Mouse (Mus musculus) ovary, postnatal 14 days (tissue): Measurements from ENCODE around the gene Dnaic2.

Source experiments
- DNase-seq: peaks from one replicate; pipeline ENCODE4 v3.0.0; 2022; ENCODE audit warnings: low spot score

Gene Dnaic2

DNA sequence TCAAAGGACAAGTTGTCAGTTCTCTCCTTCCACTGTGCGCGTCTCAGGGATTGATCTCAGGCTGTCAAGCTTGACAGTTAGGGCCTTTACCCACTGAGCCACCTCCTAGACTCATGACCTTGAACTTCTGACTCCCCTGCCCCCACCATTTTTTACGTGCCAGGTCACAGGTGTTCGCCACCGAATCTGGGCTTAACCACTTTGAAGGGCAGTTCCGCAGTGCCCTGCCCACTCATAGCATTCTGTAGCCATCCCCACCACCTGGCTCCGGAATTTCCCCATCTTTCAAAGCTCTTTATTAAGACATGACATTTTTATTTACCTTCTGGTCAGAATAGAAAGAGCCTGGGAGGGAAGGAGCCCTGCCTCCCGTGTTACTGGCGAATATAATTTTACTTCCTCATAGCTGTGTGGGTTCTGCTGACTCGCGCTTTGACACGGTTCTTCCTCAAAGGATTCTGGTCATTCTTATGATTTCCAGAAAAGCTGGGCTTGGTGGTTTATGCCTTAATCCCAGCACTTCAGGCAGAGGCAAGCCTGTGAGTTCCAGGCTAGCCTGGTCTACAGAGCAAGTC, 20.4 kb downstream of the Dnaic2 start:
- DNase-seq, result no peak

DNA sequence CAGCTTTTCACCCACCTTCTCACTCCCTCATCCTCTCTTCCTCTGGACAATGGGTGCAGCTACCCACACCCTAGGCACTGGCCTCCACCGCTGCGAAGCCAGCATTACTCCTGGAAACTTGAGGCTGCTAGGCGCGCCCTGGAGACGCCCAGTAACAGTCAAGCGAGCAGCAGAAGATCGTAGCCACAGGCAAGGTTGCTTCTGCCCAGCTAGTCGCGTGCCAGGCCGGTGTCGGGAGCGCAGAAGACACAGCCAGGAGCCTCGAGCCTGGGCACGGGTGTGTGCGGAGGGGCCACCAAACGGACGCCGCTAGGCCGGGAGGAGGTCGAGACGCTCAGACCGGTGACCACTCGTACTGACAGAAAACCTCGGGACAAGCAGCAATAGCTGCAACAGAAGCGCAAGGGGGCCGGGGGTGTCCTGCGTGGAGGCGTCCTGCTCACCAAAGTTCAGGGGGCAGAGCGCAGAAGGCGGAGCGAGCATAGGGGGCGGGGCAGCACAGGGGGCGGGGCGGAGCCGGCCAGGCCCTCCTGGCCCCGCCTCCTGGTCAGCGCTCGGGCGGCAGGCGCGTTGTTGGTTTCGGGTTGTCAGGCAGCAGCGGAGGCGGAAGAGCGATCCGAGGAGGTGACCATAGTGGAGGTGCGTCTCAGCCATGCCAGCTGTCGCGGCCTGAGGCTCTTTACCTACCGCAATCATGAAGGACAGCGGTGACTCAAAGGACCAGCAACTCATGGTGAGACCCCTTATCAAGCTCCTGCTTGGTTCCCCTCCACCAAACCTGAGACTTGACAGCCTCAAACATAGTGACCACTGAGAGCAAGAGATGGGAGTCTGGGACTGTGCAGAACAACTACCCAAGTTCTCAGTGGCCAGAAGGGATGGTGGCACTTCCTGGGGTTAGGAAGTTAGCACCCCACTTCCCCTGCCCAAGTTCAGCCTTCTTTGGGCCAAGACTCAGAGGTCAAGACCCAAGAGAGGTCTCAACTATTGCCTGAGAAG, 37.9 kb downstream of the Dnaic2 start, which contains the start of gene Kif19a:
TSS of gene Kif19a (plus strand) at position 569 of the 999 bp plus-strand sequence.
- no peak for DNase-seq

DNA sequence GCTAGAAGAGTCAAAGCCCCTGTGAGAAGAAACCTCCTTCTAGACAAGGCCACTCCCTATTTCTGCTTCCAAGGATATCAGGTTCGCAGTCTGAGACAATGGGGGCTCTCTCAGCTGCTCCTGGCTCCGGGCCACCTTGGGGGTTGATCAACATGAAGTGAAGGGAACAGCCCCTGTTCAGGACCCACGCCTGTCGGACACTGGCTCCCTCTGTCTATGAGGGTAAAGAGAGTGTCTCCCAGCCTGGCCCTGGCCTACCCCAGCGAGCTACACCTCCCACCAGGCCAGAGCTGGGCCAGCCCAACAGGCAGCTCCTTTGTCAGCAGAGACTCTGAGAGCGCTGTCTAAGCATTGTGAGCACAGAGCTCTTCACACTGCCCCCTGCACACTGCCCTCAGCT, 42.7 kb downstream of the Dnaic2 start:
- no peak for DNase-seq

DNA sequence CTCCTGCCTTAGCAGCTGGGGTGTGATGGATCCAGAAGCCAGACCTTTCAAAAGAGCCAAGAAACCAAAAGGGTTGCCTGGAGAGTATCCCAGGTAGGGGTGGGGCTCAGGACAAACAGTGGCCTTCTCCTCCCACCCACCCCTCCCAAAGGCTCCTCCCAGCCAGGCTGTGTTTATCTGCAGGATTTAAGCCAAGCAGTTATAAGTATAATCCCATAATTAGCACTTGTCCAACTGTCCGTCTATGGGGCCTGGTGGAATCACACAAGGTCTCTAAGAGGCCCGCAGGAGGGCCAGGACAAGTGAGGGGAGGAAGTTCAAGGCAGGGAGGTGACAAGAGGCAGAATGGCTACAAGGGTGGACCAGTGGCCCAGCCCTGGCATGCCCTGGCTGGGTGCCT, 44.7 kb downstream of the Dnaic2 start:
- DNase-seq, result no peak

DNA sequence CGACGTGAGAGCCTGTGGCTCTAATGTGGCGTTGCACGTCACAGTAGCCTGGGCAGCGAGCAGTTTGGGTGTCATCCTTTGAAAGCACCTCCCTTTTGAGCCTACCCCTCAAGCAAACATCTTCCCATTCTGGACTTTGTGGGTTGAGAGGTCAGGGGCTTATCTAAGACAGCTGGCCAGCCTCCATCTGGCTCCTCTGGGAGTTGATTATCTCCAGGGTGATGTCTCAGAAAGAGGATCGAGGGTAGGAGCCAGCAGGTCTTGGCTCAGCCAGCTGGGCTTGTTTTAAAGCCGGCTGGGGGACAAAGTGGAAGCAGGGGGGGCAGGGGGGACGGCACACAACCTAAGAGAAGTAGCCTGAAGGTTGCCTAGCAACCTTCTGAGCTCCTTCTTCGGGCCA, 52.9 kb downstream of the Dnaic2 start:
- DNase-seq, result no peak

DNA sequence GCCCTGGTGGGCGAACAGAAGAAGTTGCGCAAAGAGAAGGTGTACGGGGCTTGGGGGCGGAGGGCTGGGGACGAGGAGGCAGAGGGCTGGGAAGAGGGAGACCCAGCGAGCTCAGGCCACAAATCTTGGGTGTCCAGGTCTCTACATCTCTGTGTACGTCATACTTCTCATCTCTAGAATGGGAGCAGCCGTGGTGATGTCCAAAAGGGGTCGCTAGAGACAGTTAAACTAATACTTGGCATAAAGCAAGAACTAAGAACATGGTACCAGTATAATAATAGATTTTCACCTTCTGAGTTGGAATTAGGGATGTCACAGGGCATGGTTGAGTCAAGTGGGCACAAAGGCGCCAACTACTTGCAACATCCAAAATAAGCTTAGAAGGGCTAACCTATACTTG, 58.7 kb downstream of the Dnaic2 start:
- DNase-seq, result no peak

DNA sequence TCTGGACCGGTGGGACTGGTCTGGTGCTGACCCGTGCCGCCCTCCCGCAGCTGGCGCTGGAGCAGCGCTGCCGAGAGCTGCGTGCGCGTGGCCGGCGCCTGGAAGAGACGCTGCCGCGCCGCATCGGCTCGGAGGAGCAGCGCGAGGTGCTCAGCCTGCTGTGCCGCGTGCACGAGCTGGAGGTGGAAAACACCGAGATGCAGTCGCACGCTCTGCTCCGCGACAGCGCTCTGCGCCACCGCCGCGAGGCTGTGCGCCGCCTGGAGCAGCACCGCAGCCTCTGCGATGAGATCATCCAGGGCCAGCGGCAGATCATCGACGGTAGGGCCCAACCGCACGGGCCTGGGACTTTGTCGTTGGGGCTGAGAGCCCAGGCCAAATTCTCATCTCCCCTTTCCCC, 59.1 kb downstream of the Dnaic2 start:
- no peak for DNase-seq

DNA sequence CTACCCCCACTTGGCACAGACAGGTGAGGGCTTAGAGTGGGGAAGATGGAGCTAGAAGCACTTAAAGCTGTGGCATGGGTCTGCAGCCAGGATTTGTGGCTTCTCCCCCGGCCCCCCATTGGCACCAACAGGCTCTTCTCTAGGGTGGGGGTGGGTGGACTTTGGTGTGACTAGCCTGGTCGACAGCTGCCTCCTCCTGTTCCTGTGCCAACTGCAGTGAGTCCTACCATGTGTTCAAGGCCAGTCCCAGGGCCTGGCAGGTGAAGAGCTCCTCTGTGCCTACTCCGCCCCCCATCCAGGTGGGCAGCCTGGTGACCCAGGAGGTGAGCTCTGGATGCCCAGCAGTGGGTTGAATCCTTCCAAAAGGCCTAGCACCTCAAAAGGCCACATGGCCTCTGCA, 60.4 kb downstream of the Dnaic2 start:
- no peak for DNase-seq

DNA sequence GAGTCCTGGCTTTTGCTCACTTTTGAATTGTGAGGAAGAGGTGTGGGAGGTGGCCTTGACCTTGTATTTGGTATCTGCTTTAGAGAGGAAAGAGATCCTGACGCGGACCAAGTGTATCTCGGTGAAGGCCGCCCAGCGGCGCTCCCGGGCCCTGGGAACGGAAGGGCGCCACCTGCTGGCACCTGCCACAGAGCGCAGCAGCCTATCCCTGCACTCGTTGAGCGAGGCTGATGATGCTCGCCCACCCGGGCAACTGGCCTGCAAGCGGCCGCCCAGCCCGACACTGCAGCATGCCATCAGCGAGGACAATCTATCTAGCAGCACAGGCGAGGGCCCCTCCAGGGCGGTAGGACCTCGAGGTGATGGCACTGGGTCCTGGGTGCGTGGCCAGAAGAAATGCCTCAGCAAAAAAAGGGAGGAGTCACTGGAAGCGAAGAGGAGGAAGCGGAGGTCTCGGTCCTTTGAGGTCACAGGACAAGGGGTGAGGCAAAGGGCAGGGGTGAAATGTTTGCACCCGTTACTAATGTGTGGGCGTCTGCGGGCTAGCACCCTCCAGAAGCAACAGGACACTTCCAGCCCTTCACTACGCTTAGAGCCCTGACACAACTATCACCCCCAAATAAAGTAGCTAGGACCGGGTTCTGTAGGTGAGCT, 62.0 kb downstream of the Dnaic2 start:
- peak; percentile 85 for DNase-seq

DNA sequence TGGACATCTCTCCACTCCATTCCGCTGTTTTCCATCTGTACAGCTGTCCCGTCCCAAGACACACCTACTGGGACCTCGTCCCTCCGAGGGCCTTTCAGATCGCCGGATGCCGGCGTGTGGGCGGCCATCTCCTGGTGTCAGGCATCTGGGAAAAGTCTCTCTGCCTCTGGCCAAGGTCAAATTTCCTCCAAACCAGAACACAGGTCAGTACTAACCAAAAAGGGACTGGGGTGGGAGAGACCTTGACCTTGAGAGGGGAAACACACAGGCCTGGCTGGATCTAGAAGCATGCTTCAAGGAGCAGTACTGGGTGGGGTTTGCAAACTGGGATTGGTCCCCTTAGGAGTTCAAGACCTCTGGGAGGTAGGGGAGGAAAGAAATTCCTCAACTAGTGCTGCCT, 62.5 kb downstream of the Dnaic2 start:
- DNase-seq, result no peak

DNA sequence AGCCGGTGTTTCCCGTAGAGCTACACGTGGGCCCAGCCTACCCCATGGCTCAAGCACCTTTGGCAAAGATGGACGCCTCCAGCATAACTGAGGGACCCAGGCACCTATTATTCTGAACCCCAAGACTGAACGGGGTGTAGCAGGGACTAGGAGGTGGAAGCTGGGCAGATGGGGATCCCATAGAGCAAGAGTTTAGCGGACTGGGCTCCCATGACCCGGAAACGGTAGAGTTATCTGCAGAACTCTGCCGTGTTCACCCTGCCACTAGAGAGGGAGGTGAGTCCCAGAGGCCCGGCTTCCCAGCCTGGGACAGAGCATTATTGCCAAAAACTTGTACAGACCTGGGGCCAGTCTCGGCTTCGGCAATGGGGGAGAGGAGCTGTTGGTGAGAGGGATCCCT, 63.0 kb downstream of the Dnaic2 start:
- no peak for DNase-seq

DNA sequence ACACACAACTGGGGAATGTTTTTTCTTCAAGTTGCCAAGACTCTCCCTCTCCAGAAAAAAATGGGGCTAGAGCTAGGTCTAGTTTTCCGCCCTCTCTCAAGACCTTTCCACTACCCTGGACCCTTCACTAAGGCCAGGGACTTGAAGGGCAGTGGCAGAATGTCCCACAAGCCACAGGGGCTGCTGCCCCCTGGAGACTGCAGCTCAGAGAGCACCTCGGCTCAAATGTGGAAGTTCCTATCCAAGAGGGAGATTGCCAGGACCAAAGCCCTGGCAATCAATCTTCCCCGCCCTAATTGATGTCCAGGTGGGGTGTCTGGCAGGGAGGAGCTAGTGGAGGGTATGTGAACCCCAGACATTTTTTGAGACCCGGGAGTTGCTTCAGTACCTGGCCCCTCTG, 63.6 kb downstream of the Dnaic2 start:
- DNase-seq, result no peak

DNA sequence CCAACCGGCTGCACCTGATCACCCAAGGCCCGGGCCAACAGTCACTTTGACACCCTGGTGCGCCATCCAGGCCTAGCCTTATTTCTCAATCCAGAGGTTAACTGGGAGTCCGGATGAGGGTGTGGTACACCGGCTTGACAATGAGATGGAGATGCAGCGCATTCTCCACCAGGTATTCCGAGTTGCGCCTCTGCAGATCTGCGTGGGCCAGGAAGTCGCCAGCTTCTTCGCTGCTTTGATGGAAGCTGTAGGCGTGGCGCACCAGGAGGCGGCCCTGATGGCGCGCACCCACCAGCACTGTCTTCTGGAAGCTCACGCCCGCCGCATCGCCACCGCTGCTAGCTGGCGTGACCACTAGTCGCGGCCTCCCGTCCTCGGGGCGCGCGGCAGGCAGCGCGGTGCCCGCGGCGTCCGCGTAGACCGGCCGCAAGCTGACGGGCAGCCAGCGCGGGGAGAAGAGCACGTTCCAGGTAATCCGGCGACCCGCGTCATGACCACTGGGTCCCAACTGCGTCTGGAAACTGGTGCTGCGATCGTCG, 64.2 kb downstream of the Dnaic2 start:
- DNase-seq, result no peak

DNA sequence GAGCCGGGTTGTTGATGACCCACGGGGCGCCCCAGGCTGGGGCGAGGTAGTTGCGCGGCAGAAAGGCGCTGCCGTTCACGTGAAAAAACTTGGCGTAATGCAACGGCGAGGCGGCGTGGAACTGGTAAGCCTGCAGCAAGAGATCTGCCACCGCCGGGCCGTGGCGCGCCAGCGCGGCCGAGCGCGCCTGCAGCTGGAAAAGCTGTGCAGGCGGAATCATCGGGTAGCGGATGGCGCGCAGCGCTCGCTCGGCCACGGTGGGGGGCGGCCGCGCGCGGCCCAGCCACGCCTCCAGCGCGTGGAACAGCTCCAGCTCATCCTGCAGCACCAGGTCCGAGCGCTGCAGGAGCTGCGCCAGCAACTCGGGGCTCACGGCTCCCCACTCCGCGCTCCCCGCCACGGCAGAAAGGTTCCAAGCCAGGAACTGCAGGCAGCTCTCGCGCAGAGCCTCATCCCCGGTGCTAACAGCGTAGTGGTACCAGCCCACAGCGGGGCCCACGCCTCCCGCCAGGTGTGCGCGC, 64.7 kb downstream of the Dnaic2 start:
- DNase-seq, result no peak

DNA sequence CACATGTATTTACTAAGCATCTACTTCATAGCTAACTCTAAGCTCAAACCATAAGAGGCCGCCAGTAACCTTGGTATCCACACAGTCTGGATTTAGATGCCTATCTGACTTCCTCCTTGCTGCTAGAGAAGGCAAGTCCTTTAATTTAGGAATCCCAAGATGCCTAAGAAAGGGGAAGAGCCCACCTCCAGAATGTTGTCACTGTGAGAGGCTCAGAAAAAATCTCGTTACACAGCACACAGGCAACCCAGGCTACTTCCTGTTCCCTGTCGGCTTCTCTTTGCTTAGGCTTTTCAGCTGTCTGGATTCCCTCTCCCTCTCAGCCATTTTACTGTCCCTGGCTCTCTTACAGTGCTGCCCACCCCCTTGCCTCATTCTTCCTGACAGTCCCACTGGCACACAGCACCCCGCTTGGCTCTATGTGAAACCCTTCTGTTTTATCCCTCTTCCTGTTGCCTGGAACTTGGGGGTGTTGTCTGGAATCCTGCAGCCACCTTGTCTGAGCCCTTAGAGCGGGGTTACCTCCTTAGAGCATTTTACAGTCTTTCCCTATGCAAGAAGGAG, 65.8 kb downstream of the Dnaic2 start:
- DNase-seq, result no peak

DNA sequence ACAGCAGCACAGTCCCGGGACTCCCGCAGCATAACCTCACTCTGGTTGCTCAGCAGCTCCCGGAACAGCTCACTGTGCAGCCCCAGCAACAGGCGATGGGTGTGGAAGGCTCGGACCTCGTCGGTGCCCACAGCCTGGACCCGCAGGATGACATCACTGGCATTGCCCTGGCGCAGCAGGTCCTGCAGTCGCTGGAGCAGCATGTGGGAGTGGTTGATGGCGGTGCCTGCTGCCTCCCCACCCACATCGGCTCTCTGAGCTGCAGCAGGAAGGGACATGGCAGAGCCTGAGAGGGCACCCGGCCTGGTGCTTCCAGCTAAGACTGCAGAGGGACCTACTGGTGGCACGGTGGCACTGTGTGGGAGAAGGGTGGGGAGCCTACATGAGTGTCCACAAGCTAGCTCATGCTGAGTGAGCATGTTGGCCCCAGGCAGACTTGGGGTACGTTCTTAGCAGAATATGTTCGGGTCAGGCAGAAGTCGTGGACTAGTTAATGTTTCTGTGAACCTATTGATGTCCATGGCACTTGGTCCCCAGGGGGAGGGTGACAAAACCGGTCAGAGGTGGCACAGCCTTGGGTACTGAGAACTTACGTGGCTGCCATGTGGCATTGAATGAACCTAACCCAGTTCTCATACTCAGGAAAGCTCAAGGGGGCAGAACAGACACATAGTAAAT, 66.8 kb downstream of the Dnaic2 start:
- no peak for DNase-seq

DNA sequence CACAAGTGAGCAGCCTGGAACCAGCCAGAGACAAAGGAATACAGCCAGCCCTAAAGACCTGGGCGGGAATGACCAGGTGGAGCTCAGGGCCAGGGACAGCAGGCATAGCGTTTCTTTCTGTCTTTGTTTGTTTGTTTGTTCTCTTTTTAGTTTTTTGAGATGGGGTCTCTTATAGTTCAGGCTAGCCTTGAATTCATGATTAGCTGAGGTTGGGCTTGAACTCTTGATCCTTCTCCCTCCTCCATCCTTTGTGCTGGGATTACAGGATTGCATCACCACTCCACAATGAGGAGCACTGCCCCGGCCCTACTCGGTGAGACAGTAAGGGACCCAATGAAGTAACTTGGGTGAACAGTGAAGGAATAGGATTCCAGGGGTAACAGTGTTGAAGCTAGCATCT, 67.5 kb downstream of the Dnaic2 start:
- no peak for DNase-seq

DNA sequence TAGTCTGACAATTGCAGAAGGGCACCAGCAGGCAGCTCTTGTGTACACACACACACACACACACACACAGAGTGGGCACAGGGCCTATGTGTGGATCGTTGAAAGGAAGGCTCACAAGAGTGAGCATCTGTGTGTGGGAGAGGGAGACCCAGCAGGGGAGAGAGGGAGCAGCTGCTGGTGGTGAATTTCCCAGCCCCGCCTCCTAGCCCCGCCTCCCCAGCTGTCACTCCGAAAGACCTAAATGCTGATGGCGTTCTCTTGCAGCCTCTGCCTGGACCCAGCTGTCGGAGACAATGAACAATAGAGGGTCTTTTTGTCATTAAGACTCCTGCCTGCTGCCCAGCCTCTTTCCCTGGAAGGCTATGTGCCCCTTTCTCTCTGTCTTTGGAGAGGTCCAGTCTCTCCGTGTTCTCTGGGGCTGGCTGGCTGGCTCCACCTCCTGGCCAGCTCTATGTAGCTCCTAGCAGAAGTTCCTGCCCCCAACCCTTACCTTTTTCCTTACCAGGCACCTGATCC, 68.1 kb downstream of the Dnaic2 start:
- DNase-seq, result peak; percentile 57

DNA sequence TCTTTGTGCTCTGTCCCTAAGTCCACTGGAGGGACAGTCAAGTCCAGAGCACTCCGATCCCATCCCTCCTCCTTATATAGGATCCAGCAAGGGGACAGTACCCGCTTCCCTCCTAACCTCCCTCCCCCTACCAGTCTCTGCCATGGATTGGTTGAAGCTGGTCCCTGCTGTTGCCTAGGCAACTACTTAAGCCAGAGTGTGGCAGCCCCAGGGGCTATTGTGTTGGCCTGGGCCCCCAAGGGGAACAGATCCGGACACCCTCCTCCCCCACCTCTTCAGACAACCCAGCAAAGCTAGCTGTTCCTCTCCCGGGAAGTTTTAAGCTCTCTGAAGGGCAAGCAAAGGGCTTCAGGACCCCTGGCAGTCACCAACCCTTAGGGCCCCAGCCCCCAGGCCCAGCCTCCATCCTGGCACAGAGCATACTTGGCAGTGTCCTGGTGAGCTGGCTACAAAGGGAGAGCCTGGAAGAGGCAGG, 68.7 kb downstream of the Dnaic2 start, which contains the start of gene Btbd17:
TSS of gene Btbd17 (minus strand) at position 98 of the 475 bp plus-strand sequence.
- DNase-seq, result no peak

DNA sequence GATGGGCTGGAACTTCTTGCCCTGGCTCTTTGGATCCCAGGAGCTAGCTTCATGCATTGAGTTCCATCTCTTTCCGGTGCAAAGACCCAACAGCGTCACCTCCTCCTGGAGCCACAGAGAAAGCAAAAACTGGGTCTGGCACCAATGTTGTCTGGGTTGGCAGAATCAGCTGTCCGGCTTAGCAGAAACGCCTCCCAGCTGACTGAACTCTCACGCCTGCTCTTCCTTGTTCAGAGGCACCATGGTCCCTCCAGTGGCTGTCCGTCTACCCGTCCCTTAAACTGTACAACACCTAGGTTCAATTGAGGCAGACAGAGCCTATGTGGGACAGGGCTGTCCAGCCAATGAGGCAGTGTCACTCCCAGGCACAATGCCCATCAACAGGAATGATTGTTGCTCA, 70.0 kb downstream of the Dnaic2 start:
- no peak for DNase-seq

DNA sequence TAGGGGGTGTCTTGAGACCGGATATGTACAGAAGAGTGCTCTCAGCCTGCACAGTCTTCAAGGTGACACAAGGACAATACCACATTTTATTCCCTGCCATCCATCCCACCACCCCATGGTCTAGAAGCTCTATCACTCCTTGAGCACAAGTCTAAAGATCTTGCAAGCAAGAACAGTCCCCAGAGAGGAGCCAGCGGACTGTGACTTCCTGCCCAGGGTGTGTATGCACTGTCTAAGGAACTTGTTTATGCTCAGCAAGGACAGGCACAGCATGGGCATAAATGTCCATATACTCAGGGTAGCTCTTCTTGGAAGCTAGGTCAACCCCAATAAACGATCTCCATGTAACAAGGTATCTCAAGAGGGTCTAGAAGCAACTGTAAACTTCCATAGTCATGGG, 70.8 kb downstream of the Dnaic2 start:
- DNase-seq, result no peak
